Mouse (Mus musculus) spleen, adult 2 months (tissue): ENCODE data around the gene Gm37240.

ENCODE experiments used
- CTCF ChIP-seq: fragments of 200-500 bp; IDR thresholded peaks from 2 replicates; pipeline ENCODE4 v1.5.1; 2011; ENCODE audit warnings: mild to moderate bottlenecking, inconsistent platforms; ENCODE audit not compliant: insufficient read depth, insufficient read length, insufficient replicate concordance; ENCODE audit errors: extremely low read depth
- POLR2A ChIP-seq: fragments of 200-500 bp; IDR thresholded peaks from 2 replicates; pipeline ENCODE4 v1.6.1; 2011; ENCODE audit warnings: low read depth, low read length, inconsistent platforms

- no peak for TF ChIP-seq CTCF
- TF ChIP-seq POLR2A = no peak
Observed at GRCm38 (mm10) chr3:85337881-85338754, 549.2 kb downstream of the Gm37240 start.
